Mouse (Mus musculus) right cerebral cortex, adult 2 months (tissue): ENCODE results near the gene Gm2832.
"Not testable (repeated sequence)": the region's sequence is repeated elsewhere in the genome, so short reads cannot be mapped to it uniquely, and the experiment has no call there.

Source experiments
- DNase-seq, 2 experiments: peaks; one replicate each; pipeline ENCODE4 v3.0.0; 2021 to 2022; ENCODE audit warnings: low spot score in 2 of 2

Gene Gm2832

GRCm38 (mm10) chr14:41278505-41278904, at the start of gene Gm2832:
TSS of gene Gm2832 (plus strand) at chr14:41278805.
- not testable (repeated sequence) for DNase-seq

DNA sequence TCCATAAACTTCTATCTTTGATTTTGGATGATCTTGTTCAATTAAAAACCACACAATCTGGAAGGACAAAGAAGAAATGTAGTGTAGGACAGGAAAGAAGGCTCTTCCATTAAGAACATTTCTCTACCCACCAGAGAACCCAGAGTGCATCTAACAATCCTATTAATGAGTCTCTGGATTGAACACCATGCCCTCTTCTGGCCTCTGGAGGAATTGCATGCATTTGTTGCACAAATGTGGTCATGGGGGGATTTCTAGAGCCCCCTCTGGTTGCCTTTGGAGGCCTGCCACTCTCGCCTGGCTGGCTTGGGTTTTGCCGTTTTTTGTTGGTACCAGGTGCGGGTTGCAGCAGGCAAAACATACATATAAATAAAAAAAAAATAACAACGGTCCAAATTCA, 15.3 kb upstream of the Gm2832 start:
- DNase-seq: peak; percentile 84 to 89

GRCm38 (mm10) chr14:41263853-41264755, 14.5 kb upstream of the Gm2832 start:
- DNase-seq: peak; percentile 56 to 60

DNA sequence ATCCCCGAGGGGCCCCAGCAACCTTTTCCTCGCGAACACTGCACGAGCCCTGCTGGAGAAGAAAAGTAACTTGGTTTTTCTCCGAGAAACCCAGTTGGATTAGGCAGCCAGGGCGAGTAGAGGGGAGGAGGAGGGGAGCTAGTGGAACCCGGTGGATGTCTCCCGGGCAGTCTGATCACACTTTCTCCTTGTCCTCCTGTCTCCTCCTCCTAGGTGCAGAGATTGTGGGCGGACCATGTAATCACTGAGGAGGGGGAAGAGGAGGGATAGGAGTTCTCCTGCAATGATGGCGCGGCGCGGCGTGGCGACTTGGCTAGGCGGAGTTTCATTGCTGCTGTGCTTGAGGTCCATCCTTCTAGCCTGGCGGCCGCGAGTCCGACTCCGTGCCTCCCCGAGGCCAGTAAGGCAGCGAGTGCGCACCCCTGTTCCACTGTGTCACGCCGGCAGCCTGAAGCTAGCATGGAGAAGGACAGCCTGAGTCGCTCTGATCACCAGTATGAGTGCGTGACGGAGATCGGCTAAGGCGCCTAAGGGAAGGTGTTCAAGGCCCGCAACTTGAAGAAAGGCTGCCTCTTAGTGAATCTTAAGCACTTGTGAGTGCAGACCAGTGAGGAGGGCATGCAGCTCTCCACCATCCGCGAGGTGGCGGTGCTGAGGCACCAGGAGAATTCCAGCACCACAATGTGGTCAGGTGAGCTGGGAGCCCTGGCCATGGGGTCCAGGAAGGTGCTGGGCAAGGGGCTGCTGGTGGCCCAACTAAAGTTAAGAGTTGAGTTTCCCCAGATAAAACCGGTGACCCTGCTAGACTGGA, 13.6 kb upstream of the Gm2832 start:
- DNase-seq: peak; percentile 82

DNA sequence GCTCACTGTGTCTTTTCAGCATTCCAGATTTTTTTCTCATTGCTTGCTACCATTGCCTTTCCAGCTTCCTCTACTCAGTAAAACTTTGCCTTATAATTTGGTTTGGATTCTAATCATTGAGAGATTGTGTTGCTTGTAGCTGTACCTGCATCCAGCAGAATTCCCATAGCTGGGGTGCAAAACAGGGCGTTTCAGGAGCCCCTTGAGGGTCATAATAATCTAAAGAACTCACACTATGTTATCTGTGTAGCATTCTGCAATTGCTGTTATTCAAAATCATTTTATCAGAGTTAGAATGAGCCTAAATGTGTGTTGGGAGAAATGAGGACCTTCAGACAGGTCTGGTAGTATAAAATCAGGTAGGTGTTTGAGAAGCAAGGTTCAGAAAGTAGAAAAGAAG, 7.4 kb downstream of the Gm2832 start:
- not testable (repeated sequence) for DNase-seq
